Mouse (Mus musculus): ENCODE results near the gene Gm17374. TPM values are rescaled to one million over a fixed set of nuclear protein-coding genes. Genes with fewer than 3 reads are reported as not detected.
A peak's percentile ranks its signal among the peaks of the same experiment; 100 is the strongest.
"Not testable (repeated sequence)": the region's sequence is repeated elsewhere in the genome, so short reads cannot be mapped to it uniquely, and the experiment has no call there.

Gene Gm17374
- not detected in 2 replicates for polyA plus RNA-seq (2015; fragmentation: Nextera tagmentation; extraction: Ambion mirVana)

DNA sequence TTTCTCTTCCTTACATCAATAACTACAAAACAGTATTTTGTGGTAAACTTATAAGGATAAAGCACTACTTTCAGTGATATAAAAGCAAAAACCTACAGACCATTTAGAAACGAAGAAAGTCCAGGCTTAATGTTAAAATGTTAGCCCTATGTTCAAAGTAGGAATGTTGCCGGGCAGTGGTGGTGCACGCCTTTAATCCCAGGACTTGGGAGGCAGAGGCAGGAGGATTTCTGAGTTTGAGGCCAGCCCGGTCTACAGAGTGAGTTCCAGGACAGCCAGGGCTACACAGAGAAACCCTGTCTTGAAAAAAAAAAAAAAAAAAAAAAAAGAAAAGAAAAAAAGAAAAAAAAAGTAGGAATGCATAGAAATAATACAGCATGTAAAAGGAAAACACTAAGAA, at the start of gene Gm17374:
TSS of gene Gm17374 (plus strand) at position 301 of the 400 bp plus-strand sequence.
- WGBS, result 94% methylated on average over 4 of the region's 4 CpGs

DNA sequence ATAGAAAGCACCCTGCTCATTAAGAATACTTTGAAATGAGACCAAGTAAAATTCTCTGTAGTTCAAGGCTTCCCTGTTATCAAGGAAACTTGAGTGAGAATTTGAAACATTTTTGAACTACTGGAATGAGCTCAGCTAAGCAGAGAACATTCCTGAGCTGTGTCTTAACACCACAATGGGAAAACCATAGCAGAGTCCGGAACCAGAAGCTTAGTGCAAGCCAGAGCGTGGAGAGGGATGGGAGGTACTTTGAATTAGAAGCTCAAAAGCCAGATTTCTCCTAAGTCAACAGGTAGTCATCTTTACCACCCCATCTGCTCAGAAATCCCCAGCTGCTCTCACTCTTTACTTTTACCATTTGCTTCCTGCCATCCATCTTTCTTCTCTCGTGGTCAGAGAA, 46.9 kb upstream of the Gm17374 start:
- Histone ChIP-seq H3K4me2 (no peak overlapping the region), H3K4me3 (replicated peaks) (no peak overlapping the region), H3K27me3 (replicated peaks) (no peaks in the 10 kb centered on the region), H3K9me3 (replicated peaks) (no peaks in the 10 kb centered on the region), H3K27ac (replicated peaks) (no peak overlapping the region), H3K9ac (replicated peaks) (no peak overlapping the region), H3K36me3 (no peaks in the 10 kb centered on the region), H3K4me1 (no peaks in the 10 kb centered on the region)
- no peak for ATAC-seq (ENCODE audit: low FRiP score)
- 76% methylated on average over 3 of the region's 3 CpGs for WGBS

More for the DNA sequence above, at the start of gene Gm17374:
- H3K9ac ChIP-seq (replicated peaks); H3K4me1 ChIP-seq; H3K4me2 ChIP-seq; H3K9me3 ChIP-seq (replicated peaks); H3K4me3 ChIP-seq (replicated peaks); ATAC-seq (ENCODE audit: low FRiP score); H3K27me3 ChIP-seq (replicated peaks); H3K27ac ChIP-seq (replicated peaks): not testable (repeated sequence)
- peaks cover 33% of the 10 kb centered on the region for H3K36me3 ChIP-seq

DNA sequence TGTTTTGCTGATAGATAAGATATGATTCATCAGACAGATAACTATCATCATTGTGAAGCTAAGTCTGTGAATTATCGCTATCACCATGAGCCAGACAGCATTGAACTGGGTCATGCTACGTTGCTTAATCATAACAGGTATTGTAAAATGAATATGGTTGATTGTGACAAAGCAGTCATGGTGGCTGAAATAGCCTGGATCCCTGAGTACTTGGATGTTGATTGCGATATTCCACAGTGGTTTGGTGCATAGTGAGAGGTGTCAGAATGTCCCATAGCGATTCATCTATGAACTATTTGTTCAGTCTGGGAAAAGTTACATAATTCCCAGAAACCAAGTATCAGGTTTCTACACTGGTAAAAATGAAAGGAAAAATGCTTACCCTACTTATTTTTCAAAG, 44.2 kb upstream of the Gm17374 start:
- 93% methylated on average over 4 of the region's 4 CpGs for WGBS

DNA sequence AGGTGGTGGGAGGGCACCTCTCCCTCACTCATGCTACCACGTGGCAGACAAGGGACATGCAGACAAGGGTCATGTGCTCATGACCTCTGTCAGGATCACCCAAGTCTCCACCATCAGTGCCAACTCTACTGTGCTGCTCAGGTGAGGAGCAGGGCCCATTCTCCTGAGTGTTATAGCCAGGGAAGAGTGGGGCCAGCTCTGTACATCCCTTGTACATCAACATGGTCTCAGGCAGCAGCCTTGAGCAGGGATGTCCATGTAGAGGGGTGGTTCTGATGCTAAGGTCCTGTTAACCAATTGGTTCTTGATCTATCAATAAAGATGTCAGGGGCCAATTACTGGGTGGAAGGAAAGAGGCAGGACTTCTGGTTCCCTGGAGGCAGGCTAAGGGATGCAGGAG, 42.9 kb upstream of the Gm17374 start:
- H3K4me3 ChIP-seq (replicated peaks), result no peak overlapping the region
- no peaks in the 10 kb centered on the region for H3K4me1 ChIP-seq
- H3K4me2 ChIP-seq, result no peak overlapping the region
- no peaks in the 10 kb centered on the region for H3K27me3 ChIP-seq (replicated peaks)
- H3K27ac ChIP-seq (replicated peaks), result no peak overlapping the region
- H3K36me3 ChIP-seq, result no peaks in the 10 kb centered on the region
- 50% methylated on average over 1 of the region's 1 CpGs for WGBS
- H3K9me3 ChIP-seq (replicated peaks), result no peaks in the 10 kb centered on the region
- H3K9ac ChIP-seq (replicated peaks), result no peak overlapping the region
- ATAC-seq (ENCODE audit: low FRiP score), result no peak

More for the DNA sequence above, 44.2 kb upstream of the Gm17374 start:
- H3K4me1 ChIP-seq, result no peaks in the 10 kb centered on the region
- no peaks in the 10 kb centered on the region for H3K27me3 ChIP-seq (replicated peaks)
- H3K36me3 ChIP-seq, result no peaks in the 10 kb centered on the region
- no peak for ATAC-seq (ENCODE audit: low FRiP score)
- no peak overlapping the region for H3K27ac ChIP-seq (replicated peaks)
- no peak overlapping the region for H3K4me2 ChIP-seq
- no peak overlapping the region for H3K4me3 ChIP-seq (replicated peaks)
- H3K9me3 ChIP-seq (replicated peaks), result no peaks in the 10 kb centered on the region
- H3K9ac ChIP-seq (replicated peaks), result no peak overlapping the region

DNA sequence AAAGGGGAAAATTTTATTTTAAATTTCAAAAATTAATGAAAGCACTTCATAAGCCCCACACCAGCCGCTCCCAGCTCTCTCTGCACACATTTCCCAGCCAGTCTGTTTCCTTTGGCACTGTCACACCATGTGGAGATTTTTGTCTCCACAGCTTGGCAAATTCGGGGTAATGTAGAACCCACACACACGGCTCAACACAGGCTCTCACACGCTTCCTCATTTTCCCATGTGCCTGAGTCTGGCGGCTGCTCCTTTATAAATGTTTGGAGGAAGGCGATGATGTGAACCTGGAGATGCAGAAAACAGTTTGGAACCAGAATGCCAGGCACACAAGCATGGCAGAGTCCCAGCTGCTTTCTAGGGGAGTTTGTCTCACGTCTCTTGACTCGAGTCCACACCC, 38.0 kb upstream of the Gm17374 start:
- WGBS, result 90% methylated on average over 8 of the region's 8 CpGs
- H3K4me3 ChIP-seq (replicated peaks), result no peak overlapping the region
- no peaks in the 10 kb centered on the region for H3K4me1 ChIP-seq
- H3K9ac ChIP-seq (replicated peaks), result no peak overlapping the region
- H3K4me2 ChIP-seq, result no peak overlapping the region
- no peak for ATAC-seq (ENCODE audit: low FRiP score)
- no peaks in the 10 kb centered on the region for H3K27me3 ChIP-seq (replicated peaks)
- H3K36me3 ChIP-seq, result no peaks in the 10 kb centered on the region
- no peaks in the 10 kb centered on the region for H3K9me3 ChIP-seq (replicated peaks)
- no peak overlapping the region for H3K27ac ChIP-seq (replicated peaks)

DNA sequence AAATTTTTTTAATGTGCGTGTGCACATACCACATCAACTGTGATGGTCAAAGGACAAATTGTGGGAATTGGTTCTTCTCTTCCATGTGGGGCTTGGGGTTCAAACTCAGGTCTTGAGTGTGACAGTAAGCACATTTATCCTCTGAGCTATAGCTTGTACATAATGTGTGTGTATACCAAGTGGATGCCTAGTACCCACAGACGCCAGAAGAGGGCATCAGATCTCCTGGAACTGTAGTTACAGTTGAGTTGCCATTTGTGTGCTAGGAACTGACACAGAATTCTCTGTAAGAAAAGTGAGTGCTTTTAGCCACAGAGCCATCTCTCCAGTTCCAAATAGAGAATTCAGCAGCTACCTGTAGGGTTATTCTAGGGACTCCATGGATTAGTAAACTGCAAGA, 26.3 kb upstream of the Gm17374 start:
- 89% methylated on average over 2 of the region's 2 CpGs for WGBS
- Histone ChIP-seq H3K4me2 (no peak overlapping the region), H3K27me3 (replicated peaks) (no peaks in the 10 kb centered on the region), H3K27ac (replicated peaks) (no peak overlapping the region), H3K9ac (replicated peaks) (no peak overlapping the region), H3K9me3 (replicated peaks) (no peaks in the 10 kb centered on the region), H3K36me3 (peaks cover 54% of the 10 kb centered on the region), H3K4me3 (replicated peaks) (no peak overlapping the region), H3K4me1 (no peaks in the 10 kb centered on the region)
- ATAC-seq (ENCODE audit: low FRiP score), result no peak

DNA sequence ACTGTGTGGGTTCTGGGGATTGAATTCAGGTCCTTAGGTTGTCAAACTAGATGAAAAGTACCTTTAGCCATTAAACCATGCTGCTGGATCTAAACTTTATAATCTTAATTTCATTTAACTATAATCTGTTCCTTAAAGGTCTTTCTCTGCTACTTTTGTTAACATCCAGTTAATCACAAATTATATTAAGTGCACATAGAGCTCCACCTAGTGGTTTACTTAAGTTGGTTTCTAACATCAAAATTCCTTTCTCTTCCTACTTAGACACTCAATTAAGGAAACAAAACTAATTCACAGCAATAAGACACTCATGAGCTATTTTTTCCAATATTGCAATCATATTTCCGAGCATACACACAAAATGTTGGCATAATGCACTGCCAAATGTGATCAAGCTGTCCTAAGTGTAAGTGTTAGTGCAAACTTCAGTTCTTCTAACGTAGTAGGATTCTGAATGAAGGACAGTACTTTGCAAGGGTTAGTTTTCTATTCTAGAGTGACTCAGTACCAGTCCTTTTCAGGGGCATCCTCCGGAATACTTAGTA, 7.4 kb downstream of the Gm17374 start:
- H3K36me3 ChIP-seq, result peaks cover 41% of the 10 kb centered on the region
- ATAC-seq (ENCODE audit: low FRiP score), result no peak
- H3K4me3 ChIP-seq (replicated peaks), result no peak overlapping the region
- H3K9ac ChIP-seq (replicated peaks), result no peak overlapping the region
- no peaks in the 10 kb centered on the region for H3K9me3 ChIP-seq (replicated peaks)
- 82% methylated on average over 3 of the region's 3 CpGs for WGBS
- H3K27ac ChIP-seq (replicated peaks), result no peak overlapping the region
- H3K27me3 ChIP-seq (replicated peaks), result no peaks in the 10 kb centered on the region
- H3K4me2 ChIP-seq, result no peak overlapping the region
- no peaks in the 10 kb centered on the region for H3K4me1 ChIP-seq

DNA sequence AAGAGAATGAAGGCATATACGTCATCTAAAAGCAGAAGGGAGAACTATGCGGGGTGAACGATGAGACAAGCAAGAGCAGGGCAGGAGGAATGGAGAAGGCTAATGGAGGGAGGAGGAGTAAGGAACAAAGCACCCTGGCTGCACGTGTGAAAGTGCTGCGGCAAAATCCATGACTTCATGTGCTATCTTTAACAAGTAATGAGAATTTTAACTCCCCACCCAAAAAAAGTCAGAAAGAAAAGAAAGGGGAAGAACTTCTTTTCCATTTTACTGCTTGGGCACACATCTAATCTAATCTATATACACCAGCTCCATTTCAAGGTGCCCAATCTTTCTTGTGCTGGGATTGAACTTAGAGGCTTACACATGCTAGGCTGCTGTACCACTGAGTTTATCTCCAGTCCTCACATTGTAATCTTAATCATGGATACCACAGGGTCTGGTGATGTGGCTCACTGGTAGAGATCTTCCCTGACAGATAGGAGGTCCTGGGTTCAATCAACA, 11.6 kb downstream of the Gm17374 start:
- H3K27me3 ChIP-seq (replicated peaks), result no peaks in the 10 kb centered on the region
- 95% methylated on average over 5 of the region's 5 CpGs for WGBS
- H3K9ac ChIP-seq (replicated peaks), result no peak overlapping the region
- no peaks in the 10 kb centered on the region for H3K4me1 ChIP-seq
- H3K9me3 ChIP-seq (replicated peaks), result no peaks in the 10 kb centered on the region
- H3K4me3 ChIP-seq (replicated peaks), result no peak overlapping the region
- ATAC-seq (ENCODE audit: low FRiP score), result no peak
- no peak overlapping the region for H3K4me2 ChIP-seq
- peaks cover 33% of the 10 kb centered on the region for H3K36me3 ChIP-seq
- H3K27ac ChIP-seq (replicated peaks), result no peak overlapping the region

DNA sequence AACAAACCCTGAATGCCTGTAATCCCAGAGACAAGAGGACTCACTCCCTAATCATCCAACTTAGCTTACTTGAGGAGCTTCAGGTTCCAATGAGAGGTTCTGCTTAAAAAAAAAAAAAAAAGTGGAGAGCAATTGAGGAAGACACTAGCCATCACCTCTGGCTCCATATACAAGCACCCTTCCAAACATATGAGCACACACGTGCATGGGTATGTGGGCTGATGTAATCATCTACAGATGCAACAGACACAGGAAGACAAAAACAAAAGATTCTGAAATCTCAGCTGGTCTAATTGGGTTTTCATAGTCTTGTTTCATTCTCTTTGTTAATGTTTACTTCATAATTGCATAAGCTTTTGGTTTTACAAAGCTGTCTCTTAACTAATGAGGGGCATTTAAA, 17.2 kb downstream of the Gm17374 start:
- no peak overlapping the region for H3K27ac ChIP-seq (replicated peaks)
- 77% methylated on average over 1 of the region's 1 CpGs for WGBS
- H3K4me2 ChIP-seq, result no peak overlapping the region
- H3K4me1 ChIP-seq, result peaks cover 26% of the 10 kb centered on the region
- no peak overlapping the region for H3K9ac ChIP-seq (replicated peaks)
- H3K36me3 ChIP-seq, result peaks cover 21% of the 10 kb centered on the region
- no peak overlapping the region for H3K4me3 ChIP-seq (replicated peaks)
- H3K27me3 ChIP-seq (replicated peaks), result no peaks in the 10 kb centered on the region
- no peak for ATAC-seq (ENCODE audit: low FRiP score)
- H3K9me3 ChIP-seq (replicated peaks), result no peaks in the 10 kb centered on the region

DNA sequence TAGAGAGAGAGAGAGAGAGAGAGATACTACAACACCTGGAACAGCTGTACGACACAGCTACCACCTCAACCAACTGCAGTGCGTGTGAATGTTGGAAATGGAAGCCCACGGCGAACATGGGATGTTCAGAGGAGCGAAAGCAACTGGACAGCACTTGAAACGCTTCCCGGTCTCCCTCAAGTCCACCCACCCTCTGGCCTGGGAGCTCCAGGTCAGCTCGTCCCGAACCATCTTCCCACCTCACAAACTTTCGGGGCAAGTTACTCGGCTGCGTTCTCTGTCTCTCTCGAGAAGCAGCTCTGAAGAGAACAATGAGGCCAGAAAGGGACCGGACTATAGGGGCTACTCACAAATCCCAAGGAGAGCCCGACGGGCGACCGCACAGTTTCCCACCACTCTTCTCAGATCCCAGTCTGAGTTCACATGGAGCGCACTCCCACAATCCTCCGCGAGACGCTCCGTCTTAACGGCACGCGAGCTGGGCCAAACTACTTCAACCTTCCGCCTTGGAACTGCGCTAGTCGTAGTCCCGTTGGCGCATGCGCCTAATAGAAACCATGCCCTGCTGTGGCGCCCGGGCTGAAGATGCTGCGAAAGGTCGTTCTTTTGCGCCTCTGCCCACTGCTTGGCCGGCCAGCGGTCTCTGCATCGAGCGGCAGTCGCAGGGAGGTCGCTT, 18.4 kb downstream of the Gm17374 start, which contains the start of the genes Esf1 and Ndufaf5:
TSS of gene Esf1 (minus strand) at position 438 of the 676 bp plus-strand sequence.
TSS of gene Ndufaf5 (plus strand) at position 523 of the 676 bp plus-strand sequence.
- WGBS, result under 1% methylated on average over 43 of the region's 43 CpGs
- H3K27ac ChIP-seq (replicated peaks), result peak within 1 kb of the TSS; percentile 85
- peak within 1 kb of the TSS; percentile 91 for H3K4me3 ChIP-seq (replicated peaks)
- peaks cover 26% of the 10 kb centered on the region for H3K4me1 ChIP-seq
- ATAC-seq (ENCODE audit: low FRiP score), result peak; percentile 99
- H3K9me3 ChIP-seq (replicated peaks), result no peaks in the 10 kb centered on the region
- H3K36me3 ChIP-seq, result peaks cover 18% of the 10 kb centered on the region
- H3K9ac ChIP-seq (replicated peaks), result peak within 1 kb of the TSS; percentile 92
- no peaks in the 10 kb centered on the region for H3K27me3 ChIP-seq (replicated peaks)
- peak within 1 kb of the TSS; percentile 75 for H3K4me2 ChIP-seq

DNA sequence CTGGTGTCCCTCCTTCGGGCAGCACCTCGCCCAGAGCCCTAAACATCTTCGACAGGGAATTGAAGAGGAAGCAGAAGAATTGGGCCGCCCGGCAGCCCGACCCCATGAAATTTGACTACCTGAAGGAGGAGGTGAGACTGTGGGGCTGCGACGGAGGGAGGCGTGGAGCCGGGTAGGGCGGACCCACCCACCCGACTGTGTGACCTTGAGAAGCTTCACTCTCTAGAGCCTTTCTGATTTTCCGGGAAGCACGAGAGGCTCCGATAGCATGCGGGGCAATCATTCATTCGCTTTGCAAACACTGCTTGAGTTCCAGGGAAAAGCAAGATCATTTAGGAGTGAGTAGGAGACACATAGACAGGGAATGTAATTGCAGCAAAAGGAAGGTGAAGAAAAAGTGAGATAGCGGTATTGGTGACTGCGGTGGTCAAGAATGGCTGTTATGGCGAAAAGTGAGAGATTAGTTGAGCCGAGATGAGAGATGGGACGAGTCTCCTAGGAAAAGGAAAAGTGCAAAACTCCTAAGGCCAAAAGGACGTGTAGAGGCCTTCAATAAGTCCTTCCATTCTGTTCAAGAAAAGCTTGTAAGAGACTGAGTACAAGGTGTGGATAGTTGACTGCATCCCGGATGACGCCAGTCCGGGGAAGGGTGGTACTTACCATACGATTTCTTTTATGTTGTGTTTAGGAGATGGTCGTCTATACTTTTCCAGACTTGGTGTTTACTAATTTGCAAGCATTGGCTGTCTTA, 19.1 kb downstream of the Gm17374 start:
- Histone ChIP-seq H3K9ac (replicated peaks) (peak overlapping the region; percentile 92), H3K27ac (replicated peaks) (peak overlapping the region; percentile 85), H3K4me2 (peak overlapping the region; percentile 75), H3K27me3 (replicated peaks) (no peaks in the 10 kb centered on the region), H3K4me1 (peaks cover 26% of the 10 kb centered on the region), H3K36me3 (peaks cover 17% of the 10 kb centered on the region), H3K4me3 (replicated peaks) (peak overlapping the region; percentile 91), H3K9me3 (replicated peaks) (no peaks in the 10 kb centered on the region)
- 7% methylated on average over 28 of the region's 28 CpGs for WGBS
- ATAC-seq (ENCODE audit: low FRiP score), result peak; percentile 84

Measured in neural tube, embryonic 15.5 days (tissue).